Mouse (Mus musculus) telencephalon, adult 2 months (tissue): ENCODE results near the gene Srxn1.
"Not testable (repeated sequence)": the region's sequence is repeated elsewhere in the genome, so short reads cannot be mapped to it uniquely, and the experiment has no call there.

ENCODE experiments used
- DNase-seq: peaks from one replicate; pipeline ENCODE4 v3.0.0-alpha.2; 2011; ENCODE audit warnings: low read depth, low spot score

Gene Srxn1

GRCm38 (mm10) chr2:152105318-152106224 is at the start of gene Srxn1:
TSS of gene Srxn1 (plus strand) at chr2:152105516.
- DNase-seq, result no peak

- DNase-seq, result no peak
Observed at GRCm38 (mm10) chr2:152056368-152057251, 48.7 kb upstream of the Srxn1 start.

- no peak for DNase-seq
Observed at GRCm38 (mm10) chr2:152057252-152057563, 48.1 kb upstream of the Srxn1 start.

GRCm38 (mm10) chr2:152062817-152063216 is 42.5 kb upstream of the Srxn1 start:
- DNase-seq, result not testable (repeated sequence)

GRCm38 (mm10) chr2:152068660-152069433 is 36.5 kb upstream of the Srxn1 start:
- DNase-seq, result no peak

- no peak for DNase-seq
Observed at GRCm38 (mm10) chr2:152069434-152069786, 35.9 kb upstream of the Srxn1 start.

GRCm38 (mm10) chr2:152069941-152070340 is 35.4 kb upstream of the Srxn1 start:
- no peak for DNase-seq

- no peak for DNase-seq
Observed at GRCm38 (mm10) chr2:152074521-152074920, 30.8 kb upstream of the Srxn1 start.

- DNase-seq, result no peak
Observed at GRCm38 (mm10) chr2:152075294-152075889, 29.9 kb upstream of the Srxn1 start.

- no peak for DNase-seq
Observed at GRCm38 (mm10) chr2:152077337-152077736, 28.0 kb upstream of the Srxn1 start.

- no peak for DNase-seq
Observed at GRCm38 (mm10) chr2:152080685-152081541, 24.4 kb upstream of the Srxn1 start, which contains the start of gene Scrt2. TSS of gene Scrt2 (plus strand) at chr2:152081529.

GRCm38 (mm10) chr2:152081641-152082448 is 23.5 kb upstream of the Srxn1 start:
- DNase-seq, result no peak

- DNase-seq, result no peak
Observed at GRCm38 (mm10) chr2:152082456-152083285, 22.6 kb upstream of the Srxn1 start.

- no peak for DNase-seq
Observed at GRCm38 (mm10) chr2:152083411-152083810, 21.9 kb upstream of the Srxn1 start.

- DNase-seq, result no peak
Observed at GRCm38 (mm10) chr2:152084298-152084697, 21.0 kb upstream of the Srxn1 start.

GRCm38 (mm10) chr2:152085414-152085813 is 19.9 kb upstream of the Srxn1 start:
- no peak for DNase-seq

GRCm38 (mm10) chr2:152086451-152086850 is 18.9 kb upstream of the Srxn1 start:
- no peak for DNase-seq

- DNase-seq, result no peak
Observed at GRCm38 (mm10) chr2:152087111-152087510, 18.2 kb upstream of the Srxn1 start.

GRCm38 (mm10) chr2:152089078-152089477 is 16.2 kb upstream of the Srxn1 start:
- DNase-seq, result no peak
